Mouse (Mus musculus): Measurements from ENCODE around the gene Gja5.
A peak's percentile ranks its signal among the peaks of the same experiment; 100 is the strongest.

Gene Gja5

DNA sequence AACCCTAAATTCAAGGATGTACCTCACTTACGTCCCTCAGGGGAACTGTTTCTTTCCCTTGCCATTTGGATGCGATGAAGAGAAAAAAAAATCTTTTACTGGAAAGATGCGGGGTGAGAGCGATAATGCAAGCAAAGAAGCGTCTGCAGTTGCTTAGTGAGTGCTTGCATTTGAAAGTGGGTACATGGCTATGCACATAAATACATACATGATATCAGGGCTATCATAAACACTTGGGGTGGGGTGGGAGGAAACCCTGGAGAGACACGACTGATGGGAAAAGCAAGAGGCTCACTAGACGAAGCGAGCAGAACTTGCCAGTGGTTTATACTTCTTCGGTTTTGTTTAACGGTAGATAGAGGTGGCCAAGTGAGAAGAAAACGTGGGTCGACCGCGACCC lies at the start of gene Gja5:
TSS of gene Gja5 (plus strand) at position 301 of the 400 bp plus-strand sequence.
- no peak for TF ChIP-seq POU5F1 (IDR thresholded peaks at IDR 0.05; ENCODE audit: borderline replicate concordance, low read length)
- no peak for TF ChIP-seq NANOG (IDR thresholded peaks at IDR 0.05; ENCODE audit: borderline replicate concordance, low read length)
- TF ChIP-seq CTCF (conservative IDR thresholded peaks at IDR 0.05; ENCODE audit: low read length): no peak
- Histone ChIP-seq H3K4me3 (replicated peaks; ENCODE audit: low read length) (peak within 1 kb of the TSS; percentile 100), H3K36me3 (ENCODE audit: insufficient read depth, low read length) (0 out of 2 replicates have a peak, but pooled peaks cover 4% of the 10 kb centered on the region), H3K9me3 (ENCODE audit: low read length) (no peaks in the 10 kb centered on the region), H3K4me1 (replicated peaks; ENCODE audit: low read depth, low read length) (peaks cover 12% of the 10 kb centered on the region), H3K27me3 (ENCODE audit: insufficient read depth, low read length) (no peaks in the 10 kb centered on the region; the same call in 1 of the 2 replicates)

DNA sequence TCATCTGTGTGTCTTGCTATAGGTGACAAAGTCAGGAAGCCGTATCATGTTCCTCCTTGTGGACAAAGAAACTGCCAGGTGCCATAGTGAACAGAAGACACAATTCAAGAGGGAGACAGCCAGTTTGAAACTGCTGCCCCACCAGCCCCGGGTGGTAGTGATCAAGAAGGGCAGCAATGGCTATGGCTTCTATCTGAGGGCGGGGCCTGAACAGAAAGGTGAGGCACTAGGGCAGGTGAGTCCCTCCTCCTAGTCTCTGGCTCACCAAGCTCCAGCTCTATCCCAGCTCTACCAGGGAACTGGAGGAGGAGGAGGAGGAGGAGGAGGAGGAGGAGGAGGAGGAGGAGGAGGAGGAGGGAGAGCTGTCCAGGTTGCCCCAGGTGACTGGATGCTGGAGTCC lies 48.7 kb upstream of the Gja5 start:
- Histone ChIP-seq H3K4me3 (replicated peaks; ENCODE audit: low read length) (no peak overlapping the region), H3K36me3 (ENCODE audit: insufficient read depth, low read length) (peaks cover 20% of the 10 kb centered on the region), H3K9me3 (ENCODE audit: low read length) (no peaks in the 10 kb centered on the region), H3K27me3 (ENCODE audit: insufficient read depth, low read length) (no peaks in the 10 kb centered on the region), H3K4me1 (replicated peaks; ENCODE audit: low read depth, low read length) (peaks cover 18% of the 10 kb centered on the region)
- no peak for TF ChIP-seq CTCF (conservative IDR thresholded peaks at IDR 0.05; ENCODE audit: low read length)
- no peak for TF ChIP-seq POU5F1 (IDR thresholded peaks at IDR 0.05; ENCODE audit: borderline replicate concordance, low read length)
- TF ChIP-seq NANOG (IDR thresholded peaks at IDR 0.05; ENCODE audit: borderline replicate concordance, low read length): no peak

DNA sequence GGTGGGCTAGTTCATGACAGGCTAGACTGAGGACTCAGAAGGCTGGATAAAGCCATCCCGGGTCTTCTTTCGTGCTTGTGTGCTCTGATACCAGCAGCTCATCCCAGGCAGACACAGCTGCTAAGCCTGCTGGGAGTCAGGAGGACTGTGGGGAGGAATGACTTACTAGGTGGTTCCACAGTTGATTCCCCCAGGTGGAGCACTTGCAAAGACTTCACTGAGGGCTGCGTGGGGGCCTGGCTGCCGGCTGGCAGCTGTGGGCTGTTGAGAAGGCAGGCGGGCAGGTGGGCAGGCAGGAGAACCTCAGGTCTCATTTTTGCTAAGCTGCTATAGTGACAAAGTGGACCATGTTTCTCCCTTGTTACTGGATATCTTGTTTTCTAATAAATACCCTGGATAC lies 44.0 kb upstream of the Gja5 start:
- TF ChIP-seq POU5F1 (IDR thresholded peaks at IDR 0.05; ENCODE audit: borderline replicate concordance, low read length) (no peak), NANOG (IDR thresholded peaks at IDR 0.05; ENCODE audit: borderline replicate concordance, low read length) (no peak), CTCF (conservative IDR thresholded peaks at IDR 0.05; ENCODE audit: low read length) (no peak)
- Histone ChIP-seq H3K36me3 (ENCODE audit: insufficient read depth, low read length) (peaks cover 20% of the 10 kb centered on the region), H3K4me1 (replicated peaks; ENCODE audit: low read depth, low read length) (peaks cover 10% of the 10 kb centered on the region)

DNA sequence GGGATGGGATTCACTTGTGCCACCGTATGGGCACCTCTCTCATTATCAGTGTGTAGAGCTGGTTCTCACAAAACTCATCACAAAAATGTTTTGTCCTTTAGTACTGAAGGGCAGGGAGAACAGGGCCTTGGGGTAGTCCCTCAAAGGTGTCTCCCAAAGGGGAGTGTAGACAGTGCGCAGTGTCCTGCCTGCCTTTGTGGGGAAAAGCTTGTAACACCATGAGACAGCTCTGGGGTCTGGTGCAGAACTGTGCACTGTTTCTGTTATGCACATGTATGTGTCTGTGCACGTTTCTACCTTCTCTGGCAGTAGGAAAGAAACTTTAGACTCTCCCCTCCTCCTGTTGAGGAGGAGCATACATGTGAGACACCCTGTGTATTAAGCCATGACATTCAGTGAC lies 36.6 kb upstream of the Gja5 start:
- Histone ChIP-seq H3K27me3 (ENCODE audit: insufficient read depth, low read length) (no peaks in the 10 kb centered on the region), H3K9me3 (ENCODE audit: low read length) (no peaks in the 10 kb centered on the region), H3K4me3 (replicated peaks; ENCODE audit: low read length) (no peak overlapping the region), H3K4me1 (replicated peaks; ENCODE audit: low read depth, low read length) (0 out of 2 replicates have a peak, but pooled peaks cover 2% of the 10 kb centered on the region), H3K36me3 (ENCODE audit: insufficient read depth, low read length) (peaks cover 53% of the 10 kb centered on the region)
- TF ChIP-seq NANOG (IDR thresholded peaks at IDR 0.05; ENCODE audit: borderline replicate concordance, low read length) (no peak), CTCF (conservative IDR thresholded peaks at IDR 0.05; ENCODE audit: low read length) (no peak), POU5F1 (IDR thresholded peaks at IDR 0.05; ENCODE audit: borderline replicate concordance, low read length) (no peak)

More for the DNA sequence above, 44.0 kb upstream of the Gja5 start:
- no peak overlapping the region for H3K4me3 ChIP-seq (replicated peaks; ENCODE audit: low read length)
- no peaks in the 10 kb centered on the region for H3K27me3 ChIP-seq (ENCODE audit: insufficient read depth, low read length)
- peaks cover 12% of the 10 kb centered on the region for H3K9me3 ChIP-seq (ENCODE audit: low read length)

DNA sequence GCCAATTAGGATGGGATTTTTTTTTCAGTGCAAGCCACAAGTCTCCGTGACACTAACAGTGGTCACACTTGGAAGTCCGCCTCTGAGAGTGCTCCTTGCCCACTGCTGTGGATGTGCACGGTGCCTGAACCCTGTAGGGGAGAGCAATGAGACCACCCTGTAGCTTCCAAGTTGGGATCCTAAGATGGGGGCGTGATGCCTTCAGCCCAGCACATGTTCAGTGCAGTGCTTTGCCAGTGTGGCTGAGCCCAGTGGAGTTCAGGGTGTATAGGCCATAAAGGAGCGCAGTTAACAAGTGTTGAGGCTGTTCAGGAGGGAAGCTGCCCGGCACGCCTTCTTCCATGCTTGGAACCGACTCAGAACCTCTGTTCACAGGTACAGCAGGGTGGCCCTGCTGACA lies 35.9 kb upstream of the Gja5 start:
- H3K36me3 ChIP-seq (ENCODE audit: insufficient read depth, low read length): peaks cover 60% of the 10 kb centered on the region
- H3K27me3 ChIP-seq (ENCODE audit: insufficient read depth, low read length): no peaks in the 10 kb centered on the region
- no peaks in the 10 kb centered on the region for H3K9me3 ChIP-seq (ENCODE audit: low read length)
- no peak overlapping the region for H3K4me3 ChIP-seq (replicated peaks; ENCODE audit: low read length)
- TF ChIP-seq NANOG (IDR thresholded peaks at IDR 0.05; ENCODE audit: borderline replicate concordance, low read length) (no peak), POU5F1 (IDR thresholded peaks at IDR 0.05; ENCODE audit: borderline replicate concordance, low read length) (no peak), CTCF (conservative IDR thresholded peaks at IDR 0.05; ENCODE audit: low read length) (no peak)
- 0 out of 2 replicates have a peak, but pooled peaks cover 2% of the 10 kb centered on the region for H3K4me1 ChIP-seq (replicated peaks; ENCODE audit: low read depth, low read length)

DNA sequence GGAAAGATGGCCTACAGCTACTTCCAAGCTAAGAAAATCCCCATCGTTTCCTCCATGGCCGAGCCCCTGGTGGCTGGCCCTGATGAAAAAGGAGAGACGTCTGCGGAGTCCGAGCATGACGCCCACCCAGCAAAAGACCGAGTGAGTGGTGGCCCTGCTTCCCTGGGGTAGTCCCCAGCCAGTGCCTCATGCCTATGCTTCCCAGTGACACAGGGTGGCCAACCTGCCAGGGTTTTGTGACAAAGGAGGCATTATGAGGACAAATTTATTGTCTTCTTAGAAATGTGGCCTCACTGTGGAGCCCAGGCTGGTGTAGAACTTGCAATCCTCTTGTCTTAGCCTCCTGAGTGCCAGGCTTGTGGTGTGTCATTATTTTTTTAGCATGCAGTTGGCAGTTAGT lies 35.4 kb upstream of the Gja5 start:
- no peak for TF ChIP-seq NANOG (IDR thresholded peaks at IDR 0.05; ENCODE audit: borderline replicate concordance, low read length)
- no peak for TF ChIP-seq POU5F1 (IDR thresholded peaks at IDR 0.05; ENCODE audit: borderline replicate concordance, low read length)
- no peak for TF ChIP-seq CTCF (conservative IDR thresholded peaks at IDR 0.05; ENCODE audit: low read length)
- peaks cover 65% of the 10 kb centered on the region for H3K36me3 ChIP-seq (ENCODE audit: insufficient read depth, low read length)
- H3K4me1 ChIP-seq (replicated peaks; ENCODE audit: low read depth, low read length): 0 out of 2 replicates have a peak, but pooled peaks cover 2% of the 10 kb centered on the region
- no peak overlapping the region for H3K4me3 ChIP-seq (replicated peaks; ENCODE audit: low read length)
- no peaks in the 10 kb centered on the region for H3K27me3 ChIP-seq (ENCODE audit: insufficient read depth, low read length)
- H3K9me3 ChIP-seq (ENCODE audit: low read length): no peaks in the 10 kb centered on the region

DNA sequence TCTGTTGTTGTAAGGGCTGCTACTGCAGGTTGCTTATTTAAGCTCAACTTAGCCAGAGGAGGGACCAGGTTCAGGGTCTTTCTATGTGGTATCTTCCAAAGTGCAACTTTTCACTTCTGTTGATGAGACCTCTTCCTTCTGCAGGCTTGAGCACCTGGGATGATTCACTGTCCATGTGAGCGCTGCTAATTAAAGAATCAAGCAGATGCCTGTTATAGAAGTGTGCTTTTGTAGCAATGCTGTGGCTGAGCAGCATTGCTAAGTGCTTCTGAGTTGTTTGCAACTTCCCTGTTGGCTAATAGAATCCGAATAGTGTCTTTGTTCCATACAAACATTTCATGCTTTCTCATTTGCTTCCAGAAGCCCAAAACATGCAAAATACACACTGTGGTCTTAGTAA lies 34.2 kb upstream of the Gja5 start:
- H3K4me3 ChIP-seq (replicated peaks; ENCODE audit: low read length): no peak overlapping the region
- TF ChIP-seq POU5F1 (IDR thresholded peaks at IDR 0.05; ENCODE audit: borderline replicate concordance, low read length) (no peak), NANOG (IDR thresholded peaks at IDR 0.05; ENCODE audit: borderline replicate concordance, low read length) (no peak), CTCF (conservative IDR thresholded peaks at IDR 0.05; ENCODE audit: low read length) (no peak)
- H3K27me3 ChIP-seq (ENCODE audit: insufficient read depth, low read length): no peaks in the 10 kb centered on the region
- peaks cover 76% of the 10 kb centered on the region for H3K36me3 ChIP-seq (ENCODE audit: insufficient read depth, low read length)
- H3K4me1 ChIP-seq (replicated peaks; ENCODE audit: low read depth, low read length): 0 out of 2 replicates have a peak, but pooled peaks cover 2% of the 10 kb centered on the region
- H3K9me3 ChIP-seq (ENCODE audit: low read length): no peaks in the 10 kb centered on the region

DNA sequence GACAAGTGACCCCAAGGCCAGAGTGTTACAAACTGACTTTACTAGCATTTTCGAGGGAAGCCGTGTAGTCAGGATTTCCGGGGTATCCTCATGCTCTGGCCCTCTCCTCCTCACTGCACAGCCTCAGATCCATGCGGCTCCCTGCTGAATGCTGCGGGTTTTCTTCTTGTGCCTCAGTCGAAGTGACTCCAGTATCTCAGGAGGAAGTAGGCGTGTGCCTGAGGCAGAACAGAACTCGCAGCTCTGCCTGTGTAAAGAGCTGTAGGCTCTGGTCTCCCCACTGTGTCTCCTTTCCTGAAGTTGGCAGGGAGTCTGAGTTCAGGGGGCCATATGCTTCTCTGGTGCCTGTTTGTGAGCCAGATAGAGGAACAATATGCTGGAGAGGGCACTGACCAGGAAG lies 33.4 kb upstream of the Gja5 start:
- 0 out of 2 replicates have a peak, but pooled peaks cover 2% of the 10 kb centered on the region for H3K4me1 ChIP-seq (replicated peaks; ENCODE audit: low read depth, low read length)
- no peak for TF ChIP-seq POU5F1 (IDR thresholded peaks at IDR 0.05; ENCODE audit: borderline replicate concordance, low read length)
- TF ChIP-seq CTCF (conservative IDR thresholded peaks at IDR 0.05; ENCODE audit: low read length): no peak
- TF ChIP-seq NANOG (IDR thresholded peaks at IDR 0.05; ENCODE audit: borderline replicate concordance, low read length): no peak
- H3K4me3 ChIP-seq (replicated peaks; ENCODE audit: low read length): no peak overlapping the region
- peaks cover 84% of the 10 kb centered on the region for H3K36me3 ChIP-seq (ENCODE audit: insufficient read depth, low read length)
- H3K9me3 ChIP-seq (ENCODE audit: low read length): no peaks in the 10 kb centered on the region
- H3K27me3 ChIP-seq (ENCODE audit: insufficient read depth, low read length): no peaks in the 10 kb centered on the region

DNA sequence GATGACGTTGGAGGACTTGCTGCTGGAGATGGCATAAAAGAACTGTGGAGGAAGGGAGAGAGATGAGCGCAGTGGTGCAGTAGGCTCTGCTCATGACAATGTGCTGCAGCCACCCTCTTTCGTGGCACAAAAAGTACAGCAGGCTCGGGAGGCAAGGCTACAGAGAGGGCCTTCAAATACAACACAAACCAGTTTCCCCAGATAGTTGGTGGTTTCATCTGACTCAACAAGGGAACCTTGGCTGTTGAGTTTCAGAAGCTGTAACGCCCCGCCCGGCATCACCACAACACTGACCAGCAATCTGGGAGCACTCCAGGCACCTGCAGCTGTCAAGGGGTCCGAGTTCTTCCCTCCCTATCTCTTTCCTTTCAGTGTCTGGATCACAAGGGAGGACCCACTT lies 32.0 kb upstream of the Gja5 start:
- H3K4me3 ChIP-seq (replicated peaks; ENCODE audit: low read length): no peak overlapping the region
- H3K27me3 ChIP-seq (ENCODE audit: insufficient read depth, low read length): no peaks in the 10 kb centered on the region
- no peaks in the 10 kb centered on the region for H3K9me3 ChIP-seq (ENCODE audit: low read length)
- H3K4me1 ChIP-seq (replicated peaks; ENCODE audit: low read depth, low read length): 0 out of 2 replicates have a peak, but pooled peaks cover 2% of the 10 kb centered on the region
- TF ChIP-seq POU5F1 (IDR thresholded peaks at IDR 0.05; ENCODE audit: borderline replicate concordance, low read length): no peak
- TF ChIP-seq CTCF (conservative IDR thresholded peaks at IDR 0.05; ENCODE audit: low read length): no peak
- no peak for TF ChIP-seq NANOG (IDR thresholded peaks at IDR 0.05; ENCODE audit: borderline replicate concordance, low read length)
- peaks cover 96% of the 10 kb centered on the region for H3K36me3 ChIP-seq (ENCODE audit: insufficient read depth, low read length)
